Mouse (Mus musculus) right cerebral cortex, postnatal 36 days (tissue): ENCODE measurements around the gene Gtf2f1.

Source experiments
- DNase-seq, 2 experiments: peaks; one replicate each; pipeline ENCODE4 v3.0.0; 2022; ENCODE audit warnings: low spot score in 2 of 2, mixed read lengths in 1 of 2

The Gtf2f1 gene

DNA sequence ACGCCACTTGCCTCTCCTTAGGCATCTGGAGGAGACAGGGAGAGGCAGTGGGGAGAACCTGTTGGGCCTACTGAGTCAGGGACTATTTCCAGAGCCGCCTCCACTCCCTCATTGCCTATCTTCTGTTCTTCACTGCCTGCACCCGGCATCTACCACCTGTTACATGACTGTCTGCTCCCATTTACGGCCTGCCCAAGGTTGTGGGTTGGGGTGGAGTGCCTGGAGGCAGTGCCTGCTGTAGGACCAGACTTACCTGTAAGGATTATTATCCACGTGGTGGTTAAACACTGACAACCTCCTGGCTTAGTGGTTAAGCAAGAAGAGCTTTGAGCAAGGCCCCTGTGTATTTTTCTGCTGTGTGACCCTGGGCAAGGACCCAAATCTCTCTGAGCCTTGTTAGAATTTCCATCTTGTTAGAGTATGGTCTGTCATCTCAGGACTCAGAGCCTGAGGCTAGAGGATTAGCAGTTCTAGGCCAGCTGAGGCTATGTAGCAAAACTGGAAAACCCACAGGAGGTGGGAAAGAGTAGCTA, 36.3 kb downstream of the Gtf2f1 start:
- DNase-seq, result no peak

DNA sequence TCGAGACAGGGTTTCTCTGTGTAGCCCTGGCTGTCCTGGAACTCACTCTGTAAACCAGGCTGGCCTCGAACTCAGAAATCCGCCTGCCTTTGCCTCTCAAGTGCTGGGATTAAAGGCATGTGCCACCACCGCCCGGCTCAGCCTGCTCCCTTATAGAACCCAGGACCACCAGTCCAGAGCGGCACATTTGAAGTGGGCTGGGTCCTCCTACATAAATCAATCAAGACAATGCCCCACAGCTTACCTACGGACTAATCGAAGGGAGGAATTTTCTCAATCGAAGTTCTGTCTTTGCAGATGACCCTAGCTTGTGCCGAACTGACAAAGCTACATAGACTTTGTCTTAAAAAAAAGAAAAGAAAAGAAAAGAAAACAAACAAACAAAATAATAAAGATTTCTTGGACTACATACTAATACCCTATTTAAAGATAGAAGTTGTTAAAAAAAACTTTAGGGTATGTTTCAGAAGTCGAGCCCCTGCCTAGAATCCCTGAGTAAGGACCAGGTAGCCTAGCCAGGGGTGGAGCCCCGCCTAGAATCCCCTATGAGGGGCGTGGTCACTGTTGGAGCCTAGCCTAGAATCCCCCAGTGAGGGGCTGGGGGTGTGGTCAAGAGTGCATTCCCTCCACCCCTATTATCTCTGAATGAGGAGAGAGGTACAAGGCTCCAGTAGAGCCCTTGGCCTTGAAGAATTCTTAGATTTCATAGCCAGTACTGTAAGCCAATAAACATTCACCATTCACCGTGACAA, 37.0 kb downstream of the Gtf2f1 start:
- no peak for DNase-seq

DNA sequence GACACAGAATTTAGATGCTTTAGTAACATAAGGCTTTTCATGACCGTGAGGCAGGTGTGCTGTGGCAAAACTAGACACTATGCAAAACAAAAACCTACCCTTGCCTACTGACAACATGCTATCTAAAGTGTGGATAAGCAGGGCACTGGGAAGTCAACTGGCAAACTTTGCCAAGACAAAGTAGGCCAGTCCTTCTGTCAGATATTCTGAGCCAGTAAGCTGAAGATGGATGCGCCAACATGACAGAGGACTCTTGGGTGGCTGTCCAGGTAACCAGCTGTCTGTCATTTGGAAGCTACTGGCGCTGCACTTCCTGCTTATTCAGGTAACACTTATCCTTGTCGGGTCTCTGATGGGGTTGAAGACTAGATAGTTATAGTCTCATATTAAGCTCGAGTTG, 41.0 kb downstream of the Gtf2f1 start:
- DNase-seq, result no peak

DNA sequence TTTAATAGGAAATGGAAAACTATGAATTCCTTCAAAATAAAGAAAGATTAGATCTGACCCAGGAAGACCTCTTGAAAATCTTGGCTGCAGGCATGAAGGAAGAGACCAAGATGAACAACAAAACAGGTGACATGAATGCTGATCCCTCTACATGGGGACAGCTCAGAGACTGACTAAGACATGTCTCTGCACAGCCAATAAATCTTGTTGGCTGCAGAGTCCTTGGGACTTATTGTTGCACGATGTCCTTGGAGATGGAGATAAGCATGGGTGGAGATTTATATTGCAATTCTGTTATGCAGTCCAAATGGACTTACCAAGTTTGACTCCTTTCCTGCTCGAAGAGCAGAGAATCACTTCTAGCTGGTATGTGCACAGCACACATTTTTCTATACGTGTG, 41.8 kb downstream of the Gtf2f1 start:
- DNase-seq, result no peak

DNA sequence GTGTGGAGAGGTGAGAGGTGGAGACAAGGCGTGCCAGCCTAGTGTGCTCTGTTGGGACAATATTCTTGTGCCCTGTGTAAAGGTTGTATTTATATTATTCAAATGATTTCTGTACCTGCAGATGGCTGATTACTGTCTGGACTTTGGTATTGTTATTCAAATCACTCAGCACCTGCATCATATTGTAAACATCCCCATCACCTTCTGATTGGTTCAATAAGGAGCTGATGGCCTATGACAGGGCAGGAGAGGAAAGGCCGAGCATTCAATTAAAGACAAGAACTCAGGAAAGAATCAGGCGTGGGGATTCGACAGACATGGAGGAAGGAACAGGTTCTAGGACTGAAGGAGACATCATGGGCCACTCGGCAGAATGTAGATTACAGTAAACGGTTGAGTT, 47.4 kb downstream of the Gtf2f1 start:
- no peak for DNase-seq

DNA sequence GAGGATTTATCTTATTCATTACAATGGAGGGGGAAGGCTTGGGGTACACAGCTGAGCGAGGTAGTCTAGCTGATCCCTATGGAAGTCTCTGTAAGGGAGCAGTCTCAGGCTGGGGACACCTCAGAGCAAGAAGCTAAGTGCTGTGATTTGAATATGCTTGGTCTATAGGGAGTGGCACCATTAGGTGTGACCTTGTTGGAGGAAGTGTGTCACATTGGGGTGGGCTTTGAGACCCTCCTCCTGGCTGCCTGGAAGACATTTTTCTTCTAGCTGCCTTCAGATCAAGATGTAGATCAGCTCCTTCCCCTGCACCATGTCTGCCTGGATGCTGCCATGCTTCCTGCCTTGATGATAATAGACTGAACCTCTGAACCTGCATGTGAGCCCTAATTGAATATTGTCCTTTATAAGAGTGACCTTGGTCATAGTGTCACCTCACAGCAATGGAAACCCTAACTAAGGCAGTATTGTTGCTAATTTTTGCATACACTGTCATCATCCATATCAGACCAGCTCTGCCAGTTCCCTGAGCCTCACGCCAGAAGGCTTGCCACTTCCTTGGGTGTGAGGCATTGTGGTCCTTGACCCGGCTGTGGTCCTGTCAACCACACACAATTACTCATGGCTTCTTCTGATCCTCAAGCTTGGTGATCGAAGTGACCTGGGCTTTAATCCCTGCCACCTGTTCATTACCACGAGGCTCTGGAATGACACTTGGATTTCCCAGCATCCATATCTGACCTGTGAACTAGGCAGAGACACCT, 48.3 kb downstream of the Gtf2f1 start:
- no peak for DNase-seq

DNA sequence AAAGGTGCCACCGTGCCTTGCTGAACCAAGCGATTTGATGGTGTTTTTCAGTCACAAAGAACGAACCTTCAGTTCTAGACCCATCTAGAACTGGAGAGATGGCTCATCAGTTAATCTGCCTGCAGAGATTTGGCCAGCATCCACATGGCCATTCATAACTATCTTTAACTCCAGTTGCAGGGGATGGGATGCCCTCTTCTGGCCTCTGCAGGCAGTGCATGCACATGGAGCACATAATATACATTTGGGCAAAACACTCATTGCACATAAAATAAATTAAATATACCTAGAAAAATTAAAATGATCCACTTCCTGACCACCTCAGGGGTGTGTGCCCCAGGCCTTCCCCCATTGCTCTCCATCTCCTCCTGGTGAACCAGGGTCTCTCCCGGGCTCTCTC, 49.2 kb downstream of the Gtf2f1 start:
- no peak for DNase-seq

DNA sequence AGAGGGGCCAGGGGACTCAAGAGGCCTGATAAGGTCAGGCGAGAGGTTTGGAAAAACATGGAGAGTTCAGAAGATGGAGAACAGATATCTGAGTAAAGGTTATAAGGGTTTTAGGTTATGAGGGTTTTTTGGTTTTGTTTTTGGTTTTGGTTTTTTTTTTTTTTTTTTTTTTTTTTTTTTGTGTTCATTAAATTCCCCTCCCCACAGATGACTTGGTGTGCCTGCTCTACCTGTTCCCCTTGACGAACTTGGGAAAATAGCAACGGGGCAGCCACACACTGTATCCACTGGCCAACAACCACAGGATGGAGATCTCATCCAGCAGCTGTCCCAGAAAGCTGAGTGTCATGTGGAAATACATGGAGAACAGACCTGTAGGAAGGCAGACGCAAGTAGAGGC, 52.4 kb downstream of the Gtf2f1 start:
- no peak for DNase-seq

GRCm38 (mm10) chr17:56957763-56958429, 53.2 kb downstream of the Gtf2f1 start:
- no peak for DNase-seq

DNA sequence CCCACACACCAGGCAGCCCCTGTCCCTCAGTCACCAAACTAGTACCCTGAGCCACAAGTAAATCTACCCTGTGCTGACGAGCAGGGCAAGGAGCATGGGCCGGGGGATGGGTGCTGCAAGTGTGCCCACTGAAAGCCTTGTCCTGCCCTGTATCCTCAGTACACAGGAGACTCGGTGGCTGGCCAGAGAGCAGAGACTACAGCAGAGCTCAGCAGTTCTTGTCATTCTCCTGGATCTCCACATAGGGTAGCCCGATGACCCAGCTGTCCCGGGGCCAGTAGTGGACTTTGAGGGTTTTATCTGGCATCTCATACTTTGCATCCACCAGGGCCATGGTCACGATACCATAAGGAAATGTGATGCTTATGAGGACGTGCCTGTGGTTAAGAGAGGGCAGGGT, 56.2 kb downstream of the Gtf2f1 start:
- no peak for DNase-seq
